Mouse (Mus musculus) forebrain, embryonic 15.5 days (tissue): ENCODE data around the gene Hmg20b. TPM values are rescaled to one million over a fixed set of nuclear protein-coding genes. Genes with fewer than 3 reads are reported as not detected.

Source experiments
- ATAC-seq: fragments of 200-750 bp; cut with Nextera tagmentation; replicated peaks from 2 replicates; pipeline ENCODE4 v1.8.0; 2017; ENCODE audit warnings: mild to moderate bottlenecking, moderate TSS enrichment, moderate library complexity
- H3K27ac ChIP-seq: fragments of 300-500 bp; sonication (generic); replicated peaks from 2 replicates; pipeline ENCODE4 v1.5.1; 2015; ENCODE audit warnings: mild to moderate bottlenecking, inconsistent platforms
- H3K27me3 ChIP-seq: fragments of 300-500 bp; sonication (generic); 2 replicates; pipeline ENCODE4 v1.6.1; 2015; ENCODE audit warnings: inconsistent platforms
- H3K36me3 ChIP-seq: fragments of 300-500 bp; sonication (generic); 2 replicates; pipeline ENCODE4 v1.6.1; 2015; ENCODE audit warnings: mild to moderate bottlenecking, inconsistent platforms
- H3K4me1 ChIP-seq: fragments of 300-500 bp; sonication (generic); 2 replicates; pipeline ENCODE4 v1.6.1; 2015; ENCODE audit warnings: inconsistent platforms
- H3K4me2 ChIP-seq: fragments of 300-500 bp; sonication (generic); replicated peaks from 2 replicates; pipeline ENCODE4 v1.6.1; 2015; ENCODE audit warnings: mild to moderate bottlenecking, inconsistent platforms
- H3K4me3 ChIP-seq: fragments of 300-500 bp; sonication (generic); 2 replicates; pipeline ENCODE4 v1.5.1; 2015; ENCODE audit warnings: mild to moderate bottlenecking, inconsistent platforms
- H3K9ac ChIP-seq: fragments of 300-500 bp; sonication (generic); replicated peaks from 2 replicates; pipeline ENCODE4 v1.6.1; 2015; ENCODE audit warnings: mild to moderate bottlenecking, inconsistent platforms
- H3K9me3 ChIP-seq: fragments of 300-500 bp; sonication (generic); 2 replicates; pipeline ENCODE4 v1.6.1; 2016; ENCODE audit warnings: inconsistent platforms
- WGBS: fragments of 180-500 bp; shearing (Covaris S2); methylation state at CpG from one replicate; pipeline ENCODE4 v1.1.7; 2015; ENCODE audit warnings: mixed read lengths; 5-methylcytosine and 5-hydroxymethylcytosine counted together
- polyA plus RNA-seq: library from polyadenylated mRNA; unstranded; fragments of >200 nt; fragmentation: Nextera tagmentation; extraction: Ambion mirVana; gene quantifications from 2 replicates; pipeline ENCODE4 v1.2.1, GENCODE M21; 2015

The Hmg20b gene
- polyA plus RNA-seq, 1 experiment from 2014 or later = 43.3 TPM

- H3K4me3 ChIP-seq = peak overlapping the region; percentile 72; the same call in 1 of the 2 replicates
- H3K4me2 ChIP-seq = peak overlapping the region; percentile 80
- no peak for ATAC-seq
- H3K4me1 ChIP-seq = peaks cover 28% of the 10 kb centered on the region
- peaks cover 50% of the 10 kb centered on the region for H3K36me3 ChIP-seq
- peak overlapping the region; percentile 39 for H3K9ac ChIP-seq
- WGBS = 39% methylated on average over 8 of the region's 8 CpGs
- no peaks in the 10 kb centered on the region for H3K27me3 ChIP-seq
- no peaks in the 10 kb centered on the region for H3K9me3 ChIP-seq
- peak overlapping the region; percentile 94 for H3K27ac ChIP-seq
Measured at GRCm38 (mm10) chr10:81319330-81319699, 31.0 kb downstream of the Hmg20b start.

GRCm38 (mm10) chr10:81318589-81319329 is 31.5 kb downstream of the Hmg20b start:
- 91% methylated on average over 13 of the region's 13 CpGs for WGBS
- ATAC-seq = no peak
- Histone ChIP-seq H3K27me3 (no peaks in the 10 kb centered on the region), H3K4me2 (no peak overlapping the region), H3K4me1 (peaks cover 28% of the 10 kb centered on the region), H3K4me3 (no peak overlapping the region), H3K27ac (no peak overlapping the region), H3K9me3 (no peaks in the 10 kb centered on the region), H3K36me3 (peaks cover 50% of the 10 kb centered on the region), H3K9ac (peak overlapping the region; percentile 39; the same call in 1 of the 2 replicates)

DNA sequence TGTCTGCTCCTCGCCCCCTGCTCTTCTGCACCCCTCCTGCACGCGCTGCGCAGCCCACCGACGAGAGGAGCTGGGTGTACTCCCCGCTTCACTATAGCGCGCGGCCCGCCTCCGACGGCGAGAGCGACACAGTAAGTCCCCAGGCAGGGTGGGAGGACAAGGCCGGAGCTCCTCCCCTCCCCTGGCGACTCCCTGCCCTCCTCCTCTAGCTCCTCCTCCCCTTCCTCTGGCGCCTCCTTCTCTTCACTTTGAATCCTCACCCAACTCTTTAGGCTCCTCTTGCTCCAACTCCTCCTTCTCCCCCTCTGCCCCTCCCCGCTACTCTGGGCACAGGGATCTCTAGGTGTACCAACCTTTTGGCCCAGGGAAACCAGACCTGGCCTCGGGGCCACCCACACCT is 33.0 kb downstream of the Hmg20b start:
- Histone ChIP-seq H3K4me3 (no peak overlapping the region), H3K9me3 (no peaks in the 10 kb centered on the region), H3K9ac (no peak overlapping the region), H3K27ac (no peak overlapping the region), H3K27me3 (no peaks in the 10 kb centered on the region), H3K36me3 (peaks cover 50% of the 10 kb centered on the region), H3K4me1 (peaks cover 25% of the 10 kb centered on the region), H3K4me2 (no peak overlapping the region)
- ATAC-seq = no peak
- 10% methylated on average over 19 of the region's 20 CpGs for WGBS

- H3K27me3 ChIP-seq = no peaks in the 10 kb centered on the region
- no peak overlapping the region for H3K27ac ChIP-seq
- H3K36me3 ChIP-seq = peaks cover 58% of the 10 kb centered on the region
- WGBS = 48% methylated on average over 16 of the region's 16 CpGs
- H3K4me2 ChIP-seq = no peak overlapping the region
- H3K9me3 ChIP-seq = no peaks in the 10 kb centered on the region
- peaks cover 17% of the 10 kb centered on the region for H3K4me1 ChIP-seq
- H3K4me3 ChIP-seq = no peak overlapping the region
- ATAC-seq = no peak
- H3K9ac ChIP-seq = no peak overlapping the region
Measured at GRCm38 (mm10) chr10:81316338-81317060, 33.8 kb downstream of the Hmg20b start.

- Histone ChIP-seq H3K4me3 (no peak overlapping the region), H3K4me1 (peaks cover 16% of the 10 kb centered on the region), H3K9me3 (no peaks in the 10 kb centered on the region), H3K27me3 (no peaks in the 10 kb centered on the region), H3K36me3 (peaks cover 67% of the 10 kb centered on the region), H3K27ac (no peak overlapping the region), H3K9ac (no peak overlapping the region), H3K4me2 (no peak overlapping the region)
- no peak for ATAC-seq
- WGBS = 95% methylated on average over 16 of the region's 16 CpGs
Measured at GRCm38 (mm10) chr10:81315587-81315986, 34.7 kb downstream of the Hmg20b start.

GRCm38 (mm10) chr10:81314201-81314600 is 36.1 kb downstream of the Hmg20b start:
- Histone ChIP-seq H3K4me1 (peaks cover 8% of the 10 kb centered on the region), H3K36me3 (peaks cover 79% of the 10 kb centered on the region), H3K9ac (no peak overlapping the region), H3K9me3 (no peaks in the 10 kb centered on the region), H3K4me2 (no peak overlapping the region), H3K27ac (no peak overlapping the region), H3K27me3 (no peaks in the 10 kb centered on the region), H3K4me3 (no peak overlapping the region)
- ATAC-seq = no peak
- WGBS = 78% methylated on average over 7 of the region's 7 CpGs

DNA sequence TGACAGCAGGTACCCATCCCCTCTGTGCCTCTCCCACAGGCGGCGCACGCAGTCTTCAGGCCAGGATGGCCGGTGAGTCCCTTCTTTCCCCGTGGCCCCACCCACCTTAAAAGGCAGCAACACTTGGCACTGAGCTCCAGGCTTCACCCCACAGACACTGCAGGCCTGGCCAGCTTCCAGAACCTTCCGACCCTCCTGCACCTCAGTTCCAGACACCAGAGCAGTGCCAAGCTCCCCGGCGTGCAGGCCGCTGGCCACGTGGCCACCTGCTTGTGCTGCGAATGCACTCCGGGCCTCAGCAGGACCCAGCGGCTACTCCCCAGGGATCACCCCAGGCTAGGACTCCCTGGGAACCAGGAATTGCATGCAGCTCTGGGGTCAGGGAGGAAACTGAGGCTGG is 36.7 kb downstream of the Hmg20b start:
- Histone ChIP-seq H3K36me3 (peaks cover 85% of the 10 kb centered on the region), H3K27me3 (no peaks in the 10 kb centered on the region), H3K4me2 (no peak overlapping the region), H3K9me3 (no peaks in the 10 kb centered on the region), H3K4me1 (peaks cover 5% of the 10 kb centered on the region; the same call in 1 of the 2 replicates), H3K9ac (no peak overlapping the region), H3K27ac (no peak overlapping the region), H3K4me3 (no peak overlapping the region)
- 90% methylated on average over 13 of the region's 13 CpGs for WGBS
- no peak for ATAC-seq

DNA sequence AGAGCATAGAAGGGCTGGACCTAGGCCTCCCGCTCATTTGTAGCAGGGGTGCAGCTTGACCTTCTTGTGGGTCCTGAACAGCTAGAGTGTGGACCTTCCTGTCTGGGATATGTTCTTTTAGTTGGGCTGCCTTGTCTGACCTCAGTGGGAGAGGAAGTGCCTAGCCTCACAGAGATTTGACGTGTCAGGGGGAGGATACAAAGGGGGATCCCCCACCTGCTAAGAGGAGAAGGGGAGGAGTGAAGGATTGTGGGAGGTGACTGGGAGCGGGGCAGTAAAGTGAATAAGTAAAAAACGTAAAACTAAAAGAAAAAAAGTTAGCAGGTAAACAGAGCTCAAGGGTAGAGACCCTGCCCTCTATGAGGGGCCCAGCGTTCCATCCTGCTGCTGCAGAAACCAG is 40.7 kb downstream of the Hmg20b start:
- peaks cover 88% of the 10 kb centered on the region for H3K36me3 ChIP-seq
- WGBS = 91% methylated on average over 5 of the region's 5 CpGs
- H3K27me3 ChIP-seq = no peaks in the 10 kb centered on the region
- H3K27ac ChIP-seq = no peak overlapping the region
- H3K4me3 ChIP-seq = no peak overlapping the region
- no peaks in the 10 kb centered on the region for H3K9me3 ChIP-seq
- ATAC-seq = no peak
- H3K4me2 ChIP-seq = no peak overlapping the region
- no peaks in the 10 kb centered on the region for H3K4me1 ChIP-seq
- no peak overlapping the region for H3K9ac ChIP-seq

GRCm38 (mm10) chr10:81306837-81307682 is 43.2 kb downstream of the Hmg20b start:
- Histone ChIP-seq H3K4me3 (no peak overlapping the region), H3K9me3 (no peaks in the 10 kb centered on the region), H3K36me3 (peaks cover 62% of the 10 kb centered on the region), H3K4me1 (peaks cover 14% of the 10 kb centered on the region), H3K27me3 (no peaks in the 10 kb centered on the region), H3K4me2 (no peak overlapping the region), H3K27ac (no peak overlapping the region), H3K9ac (no peak overlapping the region)
- ATAC-seq = no peak
- 94% methylated on average over 21 of the region's 21 CpGs for WGBS

GRCm38 (mm10) chr10:81306173-81306668 is 44.1 kb downstream of the Hmg20b start:
- Histone ChIP-seq H3K4me2 (no peak overlapping the region), H3K4me3 (no peak overlapping the region), H3K9me3 (no peaks in the 10 kb centered on the region), H3K27ac (no peak overlapping the region), H3K4me1 (peaks cover 16% of the 10 kb centered on the region), H3K36me3 (peaks cover 54% of the 10 kb centered on the region), H3K27me3 (no peaks in the 10 kb centered on the region), H3K9ac (no peak overlapping the region)
- WGBS = 91% methylated on average over 12 of the region's 12 CpGs
- ATAC-seq = no peak

DNA sequence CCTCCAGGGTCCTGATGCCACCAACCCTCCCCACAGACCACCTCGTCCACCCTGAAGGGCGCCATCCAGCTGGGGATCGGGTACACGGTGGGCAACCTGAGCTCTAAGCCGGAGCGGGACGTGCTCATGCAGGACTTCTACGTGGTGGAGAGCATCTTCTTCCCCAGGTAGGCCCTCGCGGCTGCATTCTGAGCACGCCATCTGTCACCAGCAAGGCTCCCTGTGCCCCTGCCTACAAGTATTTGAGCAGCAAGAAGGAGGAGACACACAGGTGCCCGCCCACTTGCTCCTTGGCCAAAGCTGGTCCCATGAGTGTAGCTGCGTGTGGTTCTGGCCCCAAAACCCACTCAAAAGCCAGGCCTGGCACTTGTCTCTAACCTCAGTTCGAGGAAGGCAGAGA is 44.6 kb downstream of the Hmg20b start:
- Histone ChIP-seq H3K27me3 (no peaks in the 10 kb centered on the region), H3K9ac (no peak overlapping the region), H3K27ac (no peak overlapping the region), H3K4me1 (peaks cover 17% of the 10 kb centered on the region), H3K4me2 (no peak overlapping the region), H3K36me3 (peaks cover 49% of the 10 kb centered on the region), H3K4me3 (no peak overlapping the region), H3K9me3 (no peaks in the 10 kb centered on the region)
- ATAC-seq = no peak
- 93% methylated on average over 14 of the region's 14 CpGs for WGBS
